Mouse (Mus musculus): ENCODE data around the gene Gsc.
"Not testable (repeated sequence)": the region's sequence is repeated elsewhere in the genome, so short reads cannot be mapped to it uniquely, and the experiment has no call there.

Gene Gsc

GRCm38 (mm10) chr12:104453002-104453401 is 20.1 kb downstream of the Gsc start:
- no peak for DNase-seq (ENCODE audit: low read depth, low spot score)

GRCm38 (mm10) chr12:104450257-104450656 is 22.9 kb downstream of the Gsc start:
- DNase-seq (ENCODE audit: low read depth, low spot score): no peak

- peak; percentile 52 for DNase-seq (ENCODE audit: low read depth, low spot score)
These were observed 25.0 kb downstream of the Gsc start for GRCm38 (mm10) chr12:104448099-104448498.

- DNase-seq (ENCODE audit: low read depth, low spot score): not testable (repeated sequence)
These were observed 26.1 kb downstream of the Gsc start for GRCm38 (mm10) chr12:104447056-104447455.

GRCm38 (mm10) chr12:104443716-104444115 is 29.4 kb downstream of the Gsc start:
- no peak for DNase-seq (ENCODE audit: low read depth, low spot score)

GRCm38 (mm10) chr12:104440087-104440760 is 32.9 kb downstream of the Gsc start:
- peak; percentile 48 for DNase-seq (ENCODE audit: low read depth, low spot score)

- DNase-seq (ENCODE audit: low read depth, low spot score): no peak
These were observed 39.0 kb downstream of the Gsc start for GRCm38 (mm10) chr12:104433951-104434735.

- no peak for DNase-seq (ENCODE audit: low read depth, low spot score)
These were observed 39.9 kb downstream of the Gsc start for GRCm38 (mm10) chr12:104433214-104433613.

- no peak for DNase-seq (ENCODE audit: low read depth, low spot score)
These were observed 41.8 kb downstream of the Gsc start for GRCm38 (mm10) chr12:104431359-104431758.

- peak; percentile 60 for DNase-seq (ENCODE audit: low read depth, low spot score)
These were observed 46.2 kb downstream of the Gsc start for GRCm38 (mm10) chr12:104426915-104427314.

- DNase-seq (ENCODE audit: low read depth, low spot score): no peak
These were observed 47.5 kb downstream of the Gsc start for GRCm38 (mm10) chr12:104425591-104425990.

- DNase-seq (ENCODE audit: low read depth, low spot score): no peak
These were observed 50.3 kb downstream of the Gsc start for GRCm38 (mm10) chr12:104422615-104423392.
